Mouse (Mus musculus) MEL (cell line): ENCODE measurements around the gene Rrp12. TPM values are rescaled to one million over a fixed set of nuclear protein-coding genes. Genes with fewer than 3 reads are reported as not detected.

ENCODE experiments used
- DNase-seq: peaks from one replicate; pipeline ENCODE4 v3.0.0; 2011; ENCODE audit warnings: low read depth, low spot score
- H3K27ac ChIP-seq: 2 replicates; pipeline ENCODE4 v1.5.1; 2012; ENCODE audit warnings: low read depth, mild to moderate bottlenecking, control low read depth, low read length, moderate library complexity; ENCODE audit not compliant: control insufficient read depth
- H3K27me3 ChIP-seq, 2 experiments: fragments of 150-350 bp in 1 of 2; sonication (generic) in 1 of 2; 2 replicates each; pipeline ENCODE4 v1.6.1; 2012; ENCODE audit warnings: low read length in 2 of 2, mild to moderate bottlenecking in 2 of 2, improper control_type of control experiment in 1 of 2, moderate library complexity in 1 of 2; ENCODE audit not compliant: insufficient read depth in 2 of 2, control insufficient read depth in 1 of 2
- H3K36me3 ChIP-seq, 2 experiments: 2 replicates each; pipeline ENCODE4 v1.6.1; 2012 to 2014; ENCODE audit warnings: low read length in 2 of 2, improper control_type of control experiment in 1 of 2, inconsistent platforms in 1 of 2, mild to moderate bottlenecking in 1 of 2; ENCODE audit not compliant: insufficient read depth in 2 of 2, control insufficient read depth in 1 of 2
- H3K4me1 ChIP-seq, 2 experiments: fragments of 150-350 bp in 1 of 2; sonication (generic) in 1 of 2; 2 replicates each; pipeline ENCODE4 v1.6.1; 2012; ENCODE audit warnings: low read length in 2 of 2, improper control_type of control experiment in 1 of 2, mild to moderate bottlenecking in 1 of 2; ENCODE audit not compliant: insufficient read depth in 2 of 2, control insufficient read depth in 1 of 2
- H3K4me3 ChIP-seq, 2 experiments: fragments of 150-350 bp in 1 of 2; sonication (generic) in 1 of 2; 2 replicates each; pipeline ENCODE4 v1.5.1; 2012; ENCODE audit warnings: low read depth in 2 of 2, low read length in 2 of 2, mild to moderate bottlenecking in 2 of 2, moderate library complexity in 2 of 2, control low read depth in 1 of 2, improper control_type of control experiment in 1 of 2; ENCODE audit not compliant: control insufficient read depth in 1 of 2, insufficient read depth in 1 of 2
- H3K79me2 ChIP-seq: 2 replicates; pipeline ENCODE4 v1.6.1; 2012; ENCODE audit warnings: mild to moderate bottlenecking, low read length, moderate library complexity; ENCODE audit not compliant: control insufficient read depth, poor library complexity, insufficient read depth
- H3K9ac ChIP-seq: 2 replicates; pipeline ENCODE4 v1.6.1; 2012; ENCODE audit warnings: low read depth, mild to moderate bottlenecking, control low read depth, low read length, moderate library complexity; ENCODE audit not compliant: control insufficient read depth, poor library complexity, severe bottlenecking
- H3K9me3 ChIP-seq: fragments of 150-350 bp; sonication (generic); replicated peaks from 2 replicates; pipeline ENCODE4 v1.6.1; 2012; ENCODE audit warnings: mild to moderate bottlenecking, low read length, improper control_type of control experiment, moderate library complexity; ENCODE audit not compliant: insufficient read depth
- BHLHE40 ChIP-seq: IDR thresholded peaks from 2 replicates; pipeline ENCODE4 v1.6.1; 2012; ENCODE audit warnings: low read depth, mild to moderate bottlenecking, inconsistent platforms, low read length, improper control_type of control experiment, borderline replicate concordance
- CTCF ChIP-seq, 3 experiments: IDR thresholded peaks in 2 of 3; conservative IDR thresholded peaks in 1 of 3; 2 replicates each; pipeline ENCODE4 v1.5.1; 2011 to 2012; ENCODE audit warnings: low read length in 3 of 3, low read depth in 2 of 3, mild to moderate bottlenecking in 2 of 3, improper control_type of control experiment in 1 of 3, inconsistent platforms in 1 of 3, mixed read lengths in 1 of 3, moderate library complexity in 1 of 3; ENCODE audit not compliant: control insufficient read depth in 1 of 3, insufficient read depth in 1 of 3, poor library complexity in 1 of 3, severe bottlenecking in 1 of 3
- E2F4 ChIP-seq: IDR thresholded peaks from 2 replicates; pipeline ENCODE4 v1.6.1; 2011; ENCODE audit warnings: low read depth, low read length, improper control_type of control experiment, borderline replicate concordance
- EP300 ChIP-seq, 2 experiments: IDR thresholded peaks; 2 replicates each; pipeline ENCODE4 v1.6.1; 2011; ENCODE audit warnings: improper control_type of control experiment in 2 of 2, low read length in 2 of 2, low read depth in 1 of 2, mild to moderate bottlenecking in 1 of 2
- ETS1 ChIP-seq: IDR thresholded peaks from 2 replicates; pipeline ENCODE4 v1.6.1; 2012; ENCODE audit warnings: low read depth, mild to moderate bottlenecking, inconsistent platforms, low read length, improper control_type of control experiment, moderate library complexity
- GABPA ChIP-seq: IDR thresholded peaks from 2 replicates; pipeline ENCODE4 v1.6.1; 2012; ENCODE audit warnings: low read depth, mild to moderate bottlenecking, inconsistent platforms, low read length, improper control_type of control experiment, moderate library complexity
- GATA1 ChIP-seq: IDR thresholded peaks from 2 replicates; pipeline ENCODE4 v1.6.1; 2011; ENCODE audit warnings: low read depth, low read length, improper control_type of control experiment
- HCFC1 ChIP-seq: IDR thresholded peaks from 2 replicates; pipeline ENCODE4 v1.6.1; 2012; ENCODE audit warnings: low read depth, mild to moderate bottlenecking, inconsistent platforms, low read length, improper control_type of control experiment, moderate library complexity
- MXI1 ChIP-seq: IDR thresholded peaks from 2 replicates; pipeline ENCODE4 v1.6.1; 2011; ENCODE audit warnings: mild to moderate bottlenecking, low read depth, low read length, improper control_type of control experiment
- MYB ChIP-seq: IDR thresholded peaks from 2 replicates; pipeline ENCODE4 v1.6.1; 2011; ENCODE audit warnings: mild to moderate bottlenecking, low read depth, low read length, improper control_type of control experiment
- NELFE ChIP-seq: IDR thresholded peaks from 2 replicates; pipeline ENCODE4 v1.6.1; 2011; ENCODE audit warnings: low read depth, low read length, improper control_type of control experiment
- POLR2A ChIP-seq, 2 experiments: IDR thresholded peaks; 2 replicates each; pipeline ENCODE4 v1.6.1; 2011 to 2012; ENCODE audit warnings: low read length in 2 of 2, mild to moderate bottlenecking in 2 of 2, control low read depth in 1 of 2, improper control_type of control experiment in 1 of 2, low read depth in 1 of 2, moderate library complexity in 1 of 2; ENCODE audit not compliant: control insufficient read depth in 1 of 2, insufficient read depth in 1 of 2, poor library complexity in 1 of 2
- POLR2AphosphoS2 ChIP-seq: IDR thresholded peaks from 2 replicates; pipeline ENCODE4 v1.6.1; 2011; ENCODE audit warnings: low read length, improper control_type of control experiment
- POLR2AphosphoS5 ChIP-seq: IDR thresholded peaks from 2 replicates; pipeline ENCODE4 v1.6.1; 2012; ENCODE audit warnings: low read depth, borderline replicate concordance, mild to moderate bottlenecking, inconsistent platforms, low read length, moderate library complexity, mixed read lengths
- RAD21 ChIP-seq: IDR thresholded peaks from 2 replicates; pipeline ENCODE4 v1.6.1; 2011; ENCODE audit warnings: mild to moderate bottlenecking, low read depth, low read length, improper control_type of control experiment
- RCOR1 ChIP-seq: IDR thresholded peaks from 2 replicates; pipeline ENCODE4 v1.6.1; 2012; ENCODE audit warnings: low read depth, mild to moderate bottlenecking, inconsistent platforms, low read length, improper control_type of control experiment
- SIN3A ChIP-seq: IDR thresholded peaks from 2 replicates; pipeline ENCODE4 v1.6.1; 2012; ENCODE audit warnings: low read length, improper control_type of control experiment, inconsistent platforms
- TAL1 ChIP-seq: IDR thresholded peaks from 2 replicates; pipeline ENCODE4 v1.6.1; 2012; ENCODE audit warnings: mild to moderate bottlenecking, inconsistent platforms, low read length, moderate library complexity, mixed read lengths
- TCF12 ChIP-seq: IDR thresholded peaks from 2 replicates; pipeline ENCODE4 v1.6.1; 2014; ENCODE audit warnings: low read depth, mild to moderate bottlenecking, inconsistent platforms, low read length, improper control_type of control experiment, moderate library complexity
- USF1 ChIP-seq: IDR thresholded peaks from 2 replicates; pipeline ENCODE4 v1.6.1; 2014; ENCODE audit warnings: low read depth, mild to moderate bottlenecking, inconsistent platforms, low read length, improper control_type of control experiment, moderate library complexity
- USF2 ChIP-seq, 2 experiments: IDR thresholded peaks; 2 replicates each; pipeline ENCODE4 v1.6.1; 2011 to 2012; ENCODE audit warnings: improper control_type of control experiment in 2 of 2, low read length in 2 of 2, borderline replicate concordance in 1 of 2, inconsistent platforms in 1 of 2, low read depth in 1 of 2, mild to moderate bottlenecking in 1 of 2; ENCODE audit not compliant: insufficient read depth in 1 of 2
- ZC3H11A ChIP-seq: IDR thresholded peaks from 2 replicates; pipeline ENCODE4 v1.6.1; 2012; ENCODE audit warnings: low read depth, mild to moderate bottlenecking, inconsistent platforms, low read length, improper control_type of control experiment
- ZMIZ1 ChIP-seq: IDR thresholded peaks from 2 replicates; pipeline ENCODE4 v1.6.1; 2012; ENCODE audit warnings: low read depth, mild to moderate bottlenecking, inconsistent platforms, low read length, improper control_type of control experiment, moderate library complexity
- polyA plus RNA-seq, 2 experiments: library from polyadenylated mRNA; stranded (reverse) in 1 of 2; unstranded in 1 of 2; fragments of >175 nt in 1 of 2; fragments of >200 nt in 1 of 2; gene quantifications; 2 replicates each; pipeline versions ENCODE4 v1.2.1 to v1.2.4; 2012; ENCODE audit warnings: low replicate concordance in 2 of 2, low read depth in 1 of 2; ENCODE audit not compliant: insufficient read length in 2 of 2, insufficient read depth in 1 of 2, missing spikeins in 1 of 2
- total RNA-seq: library from RNA; depleted of rRNA; stranded (reverse); fragments of 300-350 nt; gene quantifications from 2 replicates; pipeline ENCODE4 v1.2.3, GENCODE M21; 2012

Gene Rrp12
- total and polyA plus RNA-seq, 3 experiments: 44.5 to 134 (median 106) TPM

DNA sequence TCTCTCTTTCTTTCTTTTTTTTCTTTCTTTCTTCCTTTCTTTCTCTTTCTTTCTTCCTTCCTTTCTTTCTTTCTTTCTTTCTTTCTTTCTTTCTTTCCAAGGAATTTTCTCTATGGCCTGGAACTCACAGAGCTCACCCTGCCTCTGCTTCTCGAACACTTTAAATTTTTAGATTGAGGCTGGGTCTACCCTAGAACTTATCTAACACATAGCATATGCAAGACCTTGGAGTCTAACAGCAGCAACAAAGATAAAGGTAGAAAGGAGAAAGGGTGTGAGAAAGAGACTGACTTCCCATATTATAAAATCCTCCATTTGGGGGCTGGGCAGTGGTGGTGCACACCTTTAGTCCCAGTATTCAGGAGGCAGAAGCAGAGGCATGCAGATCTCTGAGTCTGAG is 73.4 kb downstream of the Rrp12 start:
- Histone ChIP-seq H3K27me3 (no peaks in the 10 kb centered on the region), H3K4me3 (no peak overlapping the region), H3K9ac (no peak overlapping the region), H3K79me2 (no peaks in the 10 kb centered on the region), H3K27ac (no peak overlapping the region), H3K4me1 (peaks cover 14 to 26% of the 10 kb centered on the region in 2 experiments)
- TF ChIP-seq ETS1 (peak; percentile 53; the same call in 1 of the 2 replicates), POLR2AphosphoS2 (no peak), GATA1 (peak; percentile 78), POLR2A (IDR thresholded peaks at IDR 0.05; ENCODE audit: control insufficient read depth in 1 of 2, insufficient read depth in 1 of 2, low read depth in 1 of 2, low read length in 2 of 2, poor library complexity in 1 of 2) (no peak), BHLHE40 (peak; percentile 5; the same call in 1 of the 2 replicates), TAL1 (peak; percentile 41), RCOR1 (peak; percentile 52; the same call in 1 of the 2 replicates), TCF12 (peak; percentile 63; the same call in 1 of the 2 replicates), GABPA (no peak), EP300 (IDR thresholded peaks at IDR 0.05; ENCODE audit: low read depth in 1 of 2, low read length in 2 of 2) (peak; percentile 49 to 75), USF1 (no peak), E2F4 (no peak), USF2 (IDR thresholded peaks at IDR 0.05; ENCODE audit: borderline replicate concordance in 1 of 2, insufficient read depth in 1 of 2, low read depth in 1 of 2, low read length in 2 of 2) (no peak), MYB (no peak), ZMIZ1 (no peak), MXI1 (no peak), POLR2AphosphoS5 (no peak), HCFC1 (no peak), NELFE (no peak), RAD21 (no peak), SIN3A (peak; percentile 58), ZC3H11A (no peak)
- TF ChIP-seq, all 39 proteins: peak for 8
- peaks cover 0 to 27% of the 10 kb centered on the region in 2 experiments; a peak in 2 of 4 replicates for H3K36me3 ChIP-seq
- H3K9me3 ChIP-seq: no peaks in the 10 kb centered on the region
- DNase-seq: peak; percentile 59

- no peaks in the 10 kb centered on the region for H3K9me3 ChIP-seq
- no peak for DNase-seq
- H3K4me3 ChIP-seq: no peak overlapping the region
- H3K79me2 ChIP-seq: no peaks in the 10 kb centered on the region
- no peak overlapping the region for H3K9ac ChIP-seq
- no peaks in the 10 kb centered on the region for H3K27me3 ChIP-seq
- H3K27ac ChIP-seq: no peak overlapping the region
- peaks cover 11 to 34% of the 10 kb centered on the region in 2 experiments for H3K4me1 ChIP-seq
- TF ChIP-seq CTCF (IDR thresholded peaks at IDR 0.05 in 2 of 3, conservative IDR thresholded peaks at IDR 0.05 in 1 of 3; ENCODE audit: control insufficient read depth in 1 of 3, insufficient read depth in 1 of 3, low read depth in 2 of 3, low read length in 3 of 3, poor library complexity in 1 of 3, severe bottlenecking in 1 of 3) (no peak), MXI1 (no peak), ZMIZ1 (no peak)
- H3K36me3 ChIP-seq: peaks cover 0 to 31% of the 10 kb centered on the region in 2 experiments; a peak in 2 of 4 replicates
Observed at GRCm38 (mm10) chr19:41821436-41821835, 74.5 kb downstream of the Rrp12 start.
